In genomic region chr2:173801405-173801876, GRCm38 (mm10) we compare ENCODE assay signal across 10 mouse cellular contexts.
DNase-seq lines count a peak whose midpoint lies in the region; ATAC-seq and TF ChIP-seq lines count a peak whose summit lies in the region.
"Had no signal": no experiment of that assay in that cellular context is flagged by ENCODE, and none has a peak within 500 bp of the region (broad histone marks: within the 10 kb centered on the region; RNA-seq: fewer than 3 reads in every experiment).

No protein-coding gene starts in this region.

- ATAC-seq in intestine, embryonic 14.5 days (replicated peaks; ENCODE audit: low FRiP score, low TSS enrichment, low read depth), result 0 out of 2 replicates have a peak, but pooled peaks have one; percentile 48
- no peak for ATAC-seq in intestine, postnatal 0 days
- ATAC-seq in embryonic facial prominence, embryonic 14.5 days (ENCODE audit: low read depth), result peak; percentile 81
- peak; percentile 23; the same call in 1 of the 2 replicates for ATAC-seq in heart, embryonic 14.5 days (ENCODE audit: insufficient number of reproducible peaks, insufficient read depth, low FRiP score, low read depth)
- ATAC-seq in limb, embryonic 13.5 days (ENCODE audit: low FRiP score, low read depth), result peak; percentile 85

- peak overlapping the region; percentile 33; the same call in 1 of the 2 replicates for H3K27ac ChIP-seq in intestine, embryonic 14.5 days (ENCODE audit: low read depth)
- no peak overlapping the region for H3K27ac ChIP-seq in intestine, postnatal 0 days (ENCODE audit: low read depth, low read length)
- peak overlapping the region; percentile 63 for H3K27ac ChIP-seq in embryonic facial prominence, embryonic 14.5 days (replicated peaks; ENCODE audit: low read depth, low read length)
- no peak overlapping the region for H3K27ac ChIP-seq in heart, embryonic 14.5 days (replicated peaks in 1 of 2; ENCODE audit: control insufficient read depth in 1 of 2, insufficient read depth in 1 of 2, low read depth in 2 of 2, low read length in 2 of 2)
- peak overlapping the region; percentile 48; the same call in 1 of the 2 replicates for H3K27ac ChIP-seq in limb, embryonic 13.5 days

- H3K27me3 ChIP-seq in intestine, embryonic 14.5 days (replicated peaks; ENCODE audit: control insufficient read depth, insufficient read depth, low read length), result no peaks in the 10 kb centered on the region
- no peaks in the 10 kb centered on the region for H3K27me3 ChIP-seq in intestine, postnatal 0 days (replicated peaks; ENCODE audit: control insufficient read depth, insufficient read depth, low read length)
- no peaks in the 10 kb centered on the region for H3K27me3 ChIP-seq in embryonic facial prominence, embryonic 14.5 days (replicated peaks; ENCODE audit: control insufficient read depth, insufficient read depth, low read length)
- H3K27me3 ChIP-seq in heart, embryonic 14.5 days (ENCODE audit: control insufficient read depth, insufficient read depth, low read length), result no peaks in the 10 kb centered on the region
- H3K27me3 ChIP-seq in limb, embryonic 13.5 days, result no peaks in the 10 kb centered on the region

- H3K36me3 ChIP-seq in intestine, embryonic 14.5 days (ENCODE audit: control insufficient read depth, insufficient read depth, low read length), result no peaks in the 10 kb centered on the region
- H3K36me3 ChIP-seq in intestine, postnatal 0 days (ENCODE audit: control insufficient read depth, insufficient read depth), result no peaks in the 10 kb centered on the region
- H3K36me3 ChIP-seq in embryonic facial prominence, embryonic 14.5 days (ENCODE audit: control insufficient read depth, insufficient read depth, low read length), result no peaks in the 10 kb centered on the region
- H3K36me3 ChIP-seq in heart, embryonic 14.5 days (ENCODE audit: control insufficient read depth, insufficient read depth, low read length), result no peaks in the 10 kb centered on the region
- H3K36me3 ChIP-seq in limb, embryonic 13.5 days, result no peaks in the 10 kb centered on the region

- H3K4me2 ChIP-seq in intestine, embryonic 14.5 days (ENCODE audit: low read length), result no peak overlapping the region
- H3K4me2 ChIP-seq in intestine, postnatal 0 days (replicated peaks; ENCODE audit: low read depth), result no peak overlapping the region
- H3K4me2 ChIP-seq in embryonic facial prominence, embryonic 14.5 days (ENCODE audit: low read depth, low read length), result no peak overlapping the region
- H3K4me2 ChIP-seq in heart, embryonic 14.5 days (ENCODE audit: low read length), result no peak overlapping the region
- 0 out of 2 replicates have a peak overlapping the region, but pooled peaks have one; percentile 3 for H3K4me2 ChIP-seq in limb, embryonic 13.5 days (replicated peaks)

- TF ChIP-seq CTCF in intestine, postnatal 0 days (IDR thresholded peaks at IDR 0.05; ENCODE audit: low read depth), result no peak

- WGBS in intestine, embryonic 14.5 days, result 45% methylated on average over 10 of the region's 11 CpGs
- WGBS in intestine, postnatal 0 days, result 59% methylated on average over 11 of the region's 11 CpGs
- 34% methylated on average over 11 of the region's 11 CpGs for WGBS in embryonic facial prominence, embryonic 14.5 days
- 36% methylated on average over 11 of the region's 11 CpGs for WGBS in heart, embryonic 14.5 days
- WGBS in limb, embryonic 13.5 days, result 36% methylated on average over 11 of the region's 11 CpGs

- H3K4me3 ChIP-seq in intestine, embryonic 14.5 days (ENCODE audit: low read depth, low read length), result no peak overlapping the region
- H3K4me3 ChIP-seq in intestine, postnatal 0 days (ENCODE audit: low read depth, low read length), result no peak overlapping the region
- no peak overlapping the region for H3K4me3 ChIP-seq in embryonic facial prominence, embryonic 14.5 days (ENCODE audit: low read depth, low read length)
- H3K4me3 ChIP-seq in heart, embryonic 14.5 days (ENCODE audit: control insufficient read depth in 1 of 2, insufficient read depth in 1 of 2, low read depth in 1 of 2, low read length in 2 of 2), result no peak overlapping the region
- H3K4me3 ChIP-seq in limb, embryonic 13.5 days, result no peak overlapping the region

- H3K9ac ChIP-seq in intestine, embryonic 14.5 days (ENCODE audit: low read length), result no peak overlapping the region
- no peak overlapping the region for H3K9ac ChIP-seq in intestine, postnatal 0 days (ENCODE audit: low read depth, low read length)
- no peak overlapping the region for H3K9ac ChIP-seq in embryonic facial prominence, embryonic 14.5 days (ENCODE audit: low read depth, low read length)
- H3K9ac ChIP-seq in heart, embryonic 14.5 days (ENCODE audit: low read length), result no peak overlapping the region
- no peak overlapping the region for H3K9ac ChIP-seq in limb, embryonic 13.5 days

- DNase-seq in intestine, embryonic 14.5 days (ENCODE audit: low spot score), result no peak
- DNase-seq in embryonic facial prominence, embryonic 14.5 days (ENCODE audit: low spot score), result peak; percentile 86
- no peak for DNase-seq in thymus, postnatal 10 days (ENCODE audit: low spot score in 2 of 2)
- no peak for DNase-seq in c-Kit-positive CD71-positive TER-119-positive erythroid progenitor cells, embryonic 14.5 days (ENCODE audit: low spot score)
- DNase-seq in T-cell, adult 2 months (ENCODE audit: low spot score), result no peak
- DNase-seq: adrenal gland, postnatal 25 days; layer of hippocampus, postnatal 36 days had no signal

- no peaks in the 10 kb centered on the region for H3K9me3 ChIP-seq in intestine, embryonic 14.5 days (ENCODE audit: control insufficient read depth, low read length)
- no peaks in the 10 kb centered on the region for H3K9me3 ChIP-seq in intestine, postnatal 0 days (ENCODE audit: control insufficient read depth)
- H3K9me3 ChIP-seq in embryonic facial prominence, embryonic 14.5 days (ENCODE audit: control insufficient read depth, low read length), result no peaks in the 10 kb centered on the region
- H3K9me3 ChIP-seq in heart, embryonic 14.5 days (ENCODE audit: control insufficient read depth, low read length), result no peaks in the 10 kb centered on the region
- H3K9me3 ChIP-seq in limb, embryonic 13.5 days, result no peaks in the 10 kb centered on the region

- peaks cover 9% of the 10 kb centered on the region; the same call in 1 of the 2 replicates for H3K4me1 ChIP-seq in intestine, embryonic 14.5 days (replicated peaks; ENCODE audit: control insufficient read depth, insufficient read depth, low read length)
- H3K4me1 ChIP-seq in intestine, postnatal 0 days (replicated peaks; ENCODE audit: control insufficient read depth, insufficient read depth, low read length), result no peaks in the 10 kb centered on the region
- H3K4me1 ChIP-seq in embryonic facial prominence, embryonic 14.5 days (ENCODE audit: control insufficient read depth, insufficient read depth, low read length), result peaks cover 18% of the 10 kb centered on the region
- peaks cover 0 to 1% of the 10 kb centered on the region in 2 experiments; a peak in 2 of 4 replicates for H3K4me1 ChIP-seq in heart, embryonic 14.5 days (ENCODE audit: control insufficient read depth in 2 of 2, insufficient read depth in 2 of 2, low read length in 2 of 2)
- peaks cover 30% of the 10 kb centered on the region for H3K4me1 ChIP-seq in limb, embryonic 13.5 days

Comparison
In these comparisons a context has a peak if more than half of its experiments do, and no peak if none do; other contexts are left out.
1. H3K27ac ChIP-seq: peak in intestine, embryonic 14.5 days (single experiment), embryonic facial prominence, embryonic 14.5 days (single experiment) and limb, embryonic 13.5 days (single experiment); none in intestine, postnatal 0 days (single experiment) and heart, embryonic 14.5 days (0 of 2).